Mouse (Mus musculus) NIH3T3 (cell line): ENCODE results near the gene Gjd2.
A peak's percentile ranks its signal among the peaks of the same experiment; 100 is the strongest.

Experiments
- DNase-seq: peaks from one replicate; pipeline ENCODE4 v3.0.0-alpha.2; 2012; ENCODE audit warnings: low read depth

Gjd2 gene

DNA sequence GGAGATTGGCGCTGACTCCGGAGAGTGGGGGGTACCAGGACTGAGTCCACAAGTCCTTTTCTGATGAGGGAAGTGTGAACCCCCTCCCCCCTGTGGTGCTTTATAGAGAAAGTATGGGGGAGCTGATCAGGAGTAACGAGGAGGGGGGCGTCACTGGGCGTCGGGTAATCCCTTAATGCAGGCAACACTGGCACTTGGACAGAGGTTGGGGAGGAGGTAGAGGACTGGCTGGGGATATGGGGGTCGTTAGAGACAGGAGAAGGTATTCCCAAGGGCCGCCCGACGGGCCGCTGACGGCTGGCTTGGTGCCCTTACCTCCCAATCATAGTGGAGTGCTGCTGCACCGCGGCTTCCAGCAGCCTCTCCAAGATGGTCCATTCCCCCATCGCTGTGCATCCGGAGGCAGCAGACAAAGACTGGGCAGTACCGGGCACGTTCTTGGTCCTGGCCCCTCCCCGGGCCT, 639 bp downstream of the Gjd2 start:
- DNase-seq = no peak

DNA sequence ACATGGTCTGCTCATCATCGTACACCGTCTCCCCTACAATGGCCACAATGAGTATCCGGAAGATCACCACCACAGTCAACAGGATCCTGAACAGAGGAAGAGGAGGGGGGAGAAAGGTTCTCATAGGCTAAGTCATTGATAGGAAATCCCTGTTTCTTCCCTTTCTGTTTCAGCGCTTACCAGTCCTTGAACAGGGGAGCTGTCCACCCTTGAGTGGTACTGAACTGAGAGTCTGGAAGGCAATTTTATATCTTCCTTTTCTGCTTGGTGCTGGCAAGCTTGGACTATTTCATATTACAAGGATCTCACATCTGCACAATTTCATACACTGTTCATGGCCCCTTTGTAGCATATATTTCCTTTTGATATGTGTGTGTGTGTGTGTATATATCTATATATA, 1.6 kb downstream of the Gjd2 start:
- peak; percentile 80 for DNase-seq

- no peak for DNase-seq
Measured at GRCm38 (mm10) chr2:114008321-114008720, 5.1 kb downstream of the Gjd2 start.

- DNase-seq = no peak
Measured at GRCm38 (mm10) chr2:113997484-113997883, 15.9 kb downstream of the Gjd2 start.

DNA sequence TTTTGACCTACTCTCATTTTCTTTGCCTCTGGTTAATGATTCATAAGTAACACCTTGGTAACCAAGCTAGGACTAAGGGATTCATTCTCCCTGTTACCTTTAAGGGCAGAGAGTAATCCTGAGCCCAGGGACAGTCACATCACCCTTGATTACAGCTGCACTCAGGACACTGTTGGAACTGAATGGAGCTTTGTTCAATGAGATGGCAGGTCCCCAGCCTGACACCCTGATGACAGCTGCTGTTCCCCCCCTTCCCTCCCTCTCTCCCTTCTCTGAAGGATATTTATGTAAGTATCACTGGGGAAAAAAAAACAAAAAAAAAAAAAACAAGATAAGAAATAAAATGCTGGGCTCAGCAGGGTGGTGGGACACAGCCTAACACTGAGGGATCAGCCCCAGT, 16.5 kb downstream of the Gjd2 start:
- DNase-seq = no peak

- no peak for DNase-seq
Measured at GRCm38 (mm10) chr2:113984890-113985289, 28.5 kb downstream of the Gjd2 start.

- DNase-seq = no peak
Measured at GRCm38 (mm10) chr2:113980664-113981063, 32.8 kb downstream of the Gjd2 start.

DNA sequence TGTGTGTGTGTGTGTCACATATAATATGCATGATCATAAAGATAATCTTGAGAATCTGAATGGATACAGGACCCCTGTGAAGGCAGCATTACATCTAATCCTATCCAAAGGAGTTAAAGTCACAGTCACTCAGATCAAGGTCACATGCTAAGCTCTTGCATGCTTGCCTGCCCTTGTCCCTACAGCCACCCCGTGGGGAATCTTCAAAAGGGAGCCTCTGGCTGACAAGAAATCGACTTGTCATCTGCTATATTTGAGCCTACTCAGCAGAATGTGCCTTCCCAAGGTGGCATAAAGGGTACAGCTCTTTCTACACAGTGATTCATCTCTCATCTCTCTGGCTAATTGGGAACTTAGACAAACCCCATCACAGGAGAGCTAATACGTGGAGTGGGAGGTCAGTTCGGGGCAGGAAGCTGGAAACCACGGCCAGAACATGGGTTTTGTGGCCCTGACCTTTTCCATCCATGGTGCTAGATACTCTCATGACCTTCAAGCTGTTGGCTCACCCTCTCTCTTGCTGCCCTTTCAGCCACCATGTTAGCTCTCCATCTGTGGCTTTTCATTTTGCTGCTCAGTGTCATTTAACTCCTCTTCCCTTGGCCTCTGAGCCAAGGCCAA, 35.2 kb downstream of the Gjd2 start:
- no peak for DNase-seq

DNA sequence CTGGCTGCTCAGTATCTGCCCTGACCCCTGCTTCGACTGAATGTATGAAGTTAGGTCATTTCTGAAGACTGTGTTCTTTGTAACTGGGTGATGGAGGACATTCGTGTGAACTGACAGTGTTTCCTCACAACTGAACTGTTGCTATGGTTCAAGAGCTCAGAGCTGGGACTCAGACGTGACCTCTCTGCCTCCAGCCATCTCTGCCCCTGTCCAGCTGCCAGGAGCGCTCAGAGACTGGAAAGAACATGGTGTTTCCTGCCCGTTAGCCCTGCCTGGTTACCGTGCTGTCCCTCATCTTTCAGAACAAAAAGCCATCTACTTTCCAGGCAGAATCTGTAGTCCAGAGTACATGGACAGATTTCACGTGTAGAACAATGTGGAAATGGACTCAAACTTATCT, 39.5 kb downstream of the Gjd2 start:
- DNase-seq = no peak

- no peak for DNase-seq
Measured at GRCm38 (mm10) chr2:113966421-113966820, 47.0 kb downstream of the Gjd2 start.
